Mouse (Mus musculus): Measurements from ENCODE around the gene Msi2. TPM values are rescaled to one million over a fixed set of nuclear protein-coding genes. Genes with fewer than 3 reads are reported as not detected.

The Msi2 gene
- polyA plus RNA-seq, 1 experiment from 2014 or later, result 10.9 TPM

- H3K9ac ChIP-seq, result no peak overlapping the region
- H3K27ac ChIP-seq, result no peak overlapping the region
- H3K36me3 ChIP-seq, result no peaks in the 10 kb centered on the region
- H3K4me3 ChIP-seq (replicated peaks), result no peak overlapping the region
- ATAC-seq, result no peak
- no peaks in the 10 kb centered on the region for H3K9me3 ChIP-seq
- no peak overlapping the region for H3K4me2 ChIP-seq (replicated peaks)
- WGBS, result 75% methylated on average over 4 of the region's 4 CpGs
- no peaks in the 10 kb centered on the region for H3K27me3 ChIP-seq (replicated peaks)
- H3K4me1 ChIP-seq (replicated peaks), result peaks cover 23% of the 10 kb centered on the region
These were observed 256.7 kb downstream of the Msi2 start for GRCm38 (mm10) chr11:88461601-88462000.

GRCm38 (mm10) chr11:88459946-88460736 lies 258.2 kb downstream of the Msi2 start:
- H3K9ac ChIP-seq, result no peak overlapping the region
- no peak overlapping the region for H3K4me2 ChIP-seq (replicated peaks)
- no peaks in the 10 kb centered on the region for H3K36me3 ChIP-seq
- no peak overlapping the region for H3K27ac ChIP-seq
- peaks cover 23% of the 10 kb centered on the region for H3K4me1 ChIP-seq (replicated peaks)
- WGBS, result 59% methylated on average over 19 of the region's 19 CpGs
- no peak for ATAC-seq
- H3K9me3 ChIP-seq, result no peaks in the 10 kb centered on the region
- H3K4me3 ChIP-seq (replicated peaks), result no peak overlapping the region
- no peaks in the 10 kb centered on the region for H3K27me3 ChIP-seq (replicated peaks)

GRCm38 (mm10) chr11:88457241-88457738 lies 261.0 kb downstream of the Msi2 start:
- no peak overlapping the region for H3K4me3 ChIP-seq (replicated peaks)
- no peak overlapping the region for H3K27ac ChIP-seq
- no peaks in the 10 kb centered on the region for H3K9me3 ChIP-seq
- no peaks in the 10 kb centered on the region for H3K27me3 ChIP-seq (replicated peaks)
- H3K36me3 ChIP-seq, result no peaks in the 10 kb centered on the region
- no peak for ATAC-seq
- H3K9ac ChIP-seq, result no peak overlapping the region
- WGBS, result 80% methylated on average over 10 of the region's 10 CpGs
- no peak overlapping the region for H3K4me2 ChIP-seq (replicated peaks)
- H3K4me1 ChIP-seq (replicated peaks), result peaks cover 12% of the 10 kb centered on the region; the same call in 1 of the 2 replicates

GRCm38 (mm10) chr11:88454867-88455806 lies 263.2 kb downstream of the Msi2 start:
- Histone ChIP-seq H3K4me3 (replicated peaks) (no peak overlapping the region), H3K9me3 (no peaks in the 10 kb centered on the region), H3K36me3 (no peaks in the 10 kb centered on the region), H3K4me1 (replicated peaks) (peaks cover 3% of the 10 kb centered on the region; the same call in 1 of the 2 replicates), H3K27me3 (replicated peaks) (no peaks in the 10 kb centered on the region), H3K9ac (no peak overlapping the region), H3K27ac (no peak overlapping the region), H3K4me2 (replicated peaks) (no peak overlapping the region)
- WGBS, result 46% methylated on average over 19 of the region's 19 CpGs
- no peak for ATAC-seq

GRCm38 (mm10) chr11:88449180-88449579 lies 269.1 kb downstream of the Msi2 start:
- Histone ChIP-seq H3K4me1 (replicated peaks) (no peaks in the 10 kb centered on the region), H3K4me3 (replicated peaks) (no peak overlapping the region), H3K4me2 (replicated peaks) (no peak overlapping the region), H3K27ac (no peak overlapping the region), H3K27me3 (replicated peaks) (no peaks in the 10 kb centered on the region), H3K36me3 (no peaks in the 10 kb centered on the region), H3K9ac (no peak overlapping the region), H3K9me3 (no peaks in the 10 kb centered on the region)
- ATAC-seq, result no peak
- WGBS, result 86% methylated on average over 6 of the region's 6 CpGs

- Histone ChIP-seq H3K27me3 (replicated peaks) (no peaks in the 10 kb centered on the region), H3K4me3 (replicated peaks) (no peak overlapping the region), H3K4me1 (replicated peaks) (no peaks in the 10 kb centered on the region), H3K36me3 (no peaks in the 10 kb centered on the region), H3K9ac (no peak overlapping the region), H3K9me3 (no peaks in the 10 kb centered on the region), H3K4me2 (replicated peaks) (no peak overlapping the region), H3K27ac (no peak overlapping the region)
- ATAC-seq, result no peak
- WGBS, result 48% methylated on average over 3 of the region's 3 CpGs
These were observed 269.7 kb downstream of the Msi2 start for GRCm38 (mm10) chr11:88448571-88448970.

- Histone ChIP-seq H3K9me3 (no peaks in the 10 kb centered on the region), H3K4me2 (replicated peaks) (no peak overlapping the region), H3K27me3 (replicated peaks) (no peaks in the 10 kb centered on the region), H3K4me3 (replicated peaks) (no peak overlapping the region), H3K27ac (no peak overlapping the region), H3K4me1 (replicated peaks) (peaks cover 4% of the 10 kb centered on the region), H3K36me3 (no peaks in the 10 kb centered on the region), H3K9ac (no peak overlapping the region)
- ATAC-seq, result no peak
- WGBS, result 85% methylated on average over 11 of the region's 11 CpGs
These were observed 271.0 kb downstream of the Msi2 start for GRCm38 (mm10) chr11:88447350-88447749.

- Histone ChIP-seq H3K4me2 (replicated peaks) (no peak overlapping the region), H3K9me3 (no peaks in the 10 kb centered on the region), H3K9ac (no peak overlapping the region), H3K4me1 (replicated peaks) (peaks cover 10% of the 10 kb centered on the region), H3K27ac (no peak overlapping the region), H3K4me3 (replicated peaks) (no peak overlapping the region), H3K27me3 (replicated peaks) (no peaks in the 10 kb centered on the region), H3K36me3 (no peaks in the 10 kb centered on the region)
- ATAC-seq, result no peak
- WGBS, result 91% methylated on average over 14 of the region's 14 CpGs
These were observed 274.4 kb downstream of the Msi2 start for GRCm38 (mm10) chr11:88443905-88444304.

- Histone ChIP-seq H3K4me3 (replicated peaks) (no peak overlapping the region), H3K9ac (no peak overlapping the region), H3K9me3 (no peaks in the 10 kb centered on the region), H3K27ac (no peak overlapping the region), H3K36me3 (no peaks in the 10 kb centered on the region), H3K27me3 (replicated peaks) (no peaks in the 10 kb centered on the region), H3K4me2 (replicated peaks) (no peak overlapping the region), H3K4me1 (replicated peaks) (peaks cover 10% of the 10 kb centered on the region)
- ATAC-seq, result no peak
- WGBS, result 78% methylated on average over 8 of the region's 8 CpGs
These were observed 275.0 kb downstream of the Msi2 start for GRCm38 (mm10) chr11:88443291-88443690.

- peaks cover 10% of the 10 kb centered on the region for H3K4me1 ChIP-seq (replicated peaks)
- no peaks in the 10 kb centered on the region for H3K9me3 ChIP-seq
- no peak overlapping the region for H3K9ac ChIP-seq
- H3K27ac ChIP-seq, result no peak overlapping the region
- H3K27me3 ChIP-seq (replicated peaks), result no peaks in the 10 kb centered on the region
- WGBS, result 62% methylated on average over 12 of the region's 12 CpGs
- H3K4me3 ChIP-seq (replicated peaks), result no peak overlapping the region
- no peak for ATAC-seq
- no peak overlapping the region for H3K4me2 ChIP-seq (replicated peaks)
- H3K36me3 ChIP-seq, result no peaks in the 10 kb centered on the region
These were observed 276.2 kb downstream of the Msi2 start for GRCm38 (mm10) chr11:88441871-88442740.

GRCm38 (mm10) chr11:88438659-88439058 lies 279.7 kb downstream of the Msi2 start:
- WGBS, result 88% methylated on average over 3 of the region's 3 CpGs
- H3K9me3 ChIP-seq, result no peaks in the 10 kb centered on the region

More at GRCm38 (mm10) chr11:88438659-88439058, 279.7 kb downstream of the Msi2 start:
- Histone ChIP-seq H3K4me1 (replicated peaks) (peaks cover 10% of the 10 kb centered on the region), H3K4me2 (replicated peaks) (no peak overlapping the region), H3K9ac (no peak overlapping the region), H3K27me3 (replicated peaks) (no peaks in the 10 kb centered on the region), H3K36me3 (no peaks in the 10 kb centered on the region), H3K27ac (no peak overlapping the region), H3K4me3 (replicated peaks) (no peak overlapping the region)
- no peak for ATAC-seq
